Mouse (Mus musculus) forelimb bud, embryonic 11.5 days (tissue): ENCODE data around the gene Arhgap23.

Experiments
- DNase-seq: peaks from one replicate; pipeline ENCODE4 v3.0.0-alpha.2; 2012; ENCODE audit warnings: low read depth, low spot score

Gene Arhgap23

DNA sequence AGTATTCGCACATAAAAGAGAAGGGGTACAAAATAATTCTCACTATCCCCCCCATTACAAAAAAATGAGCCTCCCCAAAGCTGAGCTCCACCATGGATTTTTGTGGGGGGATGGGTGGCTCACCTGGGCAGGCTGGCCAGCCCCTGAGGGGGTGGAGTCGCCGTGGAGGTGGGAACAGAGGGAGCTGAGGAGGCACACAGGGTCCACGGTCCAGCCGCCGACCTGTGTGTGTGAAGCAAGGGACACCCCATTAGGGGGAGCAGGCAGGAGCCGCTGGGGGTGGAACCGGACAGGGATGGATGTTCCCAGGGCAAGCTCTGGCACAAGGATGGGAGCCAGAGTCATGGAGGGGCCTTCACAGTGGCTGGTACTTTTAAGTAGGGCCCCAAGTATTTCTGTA is 133.4 kb downstream of the Arhgap23 start:
- no peak for DNase-seq
